Mouse (Mus musculus): ENCODE measurements around the gene Atl3. TPM values are rescaled to one million over a fixed set of nuclear protein-coding genes. Genes with fewer than 3 reads are reported as not detected.
"Not testable (repeated sequence)": the region's sequence is repeated elsewhere in the genome, so short reads cannot be mapped to it uniquely, and the experiment has no call there.

Gene Atl3
- polyA plus RNA-seq, 1 experiment = 16.0 TPM

DNA sequence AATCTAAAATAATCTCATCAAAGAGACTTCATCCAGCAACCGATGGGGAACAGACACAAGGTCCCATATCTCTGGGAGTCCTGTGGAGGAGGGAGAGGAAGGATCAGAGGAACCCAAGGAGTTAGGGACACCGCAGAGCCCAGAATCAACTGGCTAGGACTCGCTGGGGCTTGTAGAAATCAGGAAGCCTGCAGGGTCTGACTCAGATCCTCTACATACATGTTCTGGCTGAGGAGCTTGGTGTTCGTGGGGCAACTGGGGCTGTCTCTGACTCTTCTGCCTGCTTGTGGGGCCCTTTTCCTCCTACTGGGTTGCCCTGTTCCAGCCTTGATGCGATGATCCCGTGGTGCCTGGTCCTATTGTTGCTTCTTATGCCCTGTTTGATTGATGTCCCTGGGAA lies 1.9 kb upstream of the Atl3 start:
- no peak overlapping the region for H3K4me3 ChIP-seq (ENCODE audit: insufficient read depth, poor library complexity, severe bottlenecking)
- peaks cover 17% of the 10 kb centered on the region for H3K79me3 ChIP-seq (ENCODE audit: low read depth)
- H3K79me2 ChIP-seq (ENCODE audit: control insufficient read depth, insufficient read depth) = peaks cover 24% of the 10 kb centered on the region
- H3K27me3 ChIP-seq (ENCODE audit: control insufficient read depth, insufficient read depth, insufficient read length) = no peaks in the 10 kb centered on the region
- no peak for TF ChIP-seq MYOD1 (IDR thresholded peaks at IDR 0.05; ENCODE audit: control insufficient read depth, insufficient read length, low read depth)
- TF ChIP-seq USF1 (IDR thresholded peaks at IDR 0.05; ENCODE audit: low read depth) = no peak
- no peak for TF ChIP-seq FOSL1 (IDR thresholded peaks at IDR 0.05; ENCODE audit: insufficient read depth, low read length, poor library complexity, severe bottlenecking)
- no peak for TF ChIP-seq CTCF (IDR thresholded peaks at IDR 0.05; ENCODE audit: control insufficient read depth, insufficient read depth, insufficient read length)
- no peak for TF ChIP-seq CEBPB (IDR thresholded peaks at IDR 0.05; ENCODE audit: low read depth)
- no peak for TF ChIP-seq MYOG (IDR thresholded peaks at IDR 0.05; ENCODE audit: control insufficient read depth, extremely low read depth, insufficient read length)
- TF ChIP-seq MAX (IDR thresholded peaks at IDR 0.05) = no peak
- H3K36me3 ChIP-seq (ENCODE audit: control insufficient read depth, insufficient read depth) = peaks cover 1% of the 10 kb centered on the region
- H3ac ChIP-seq (ENCODE audit: control insufficient read depth, insufficient read length, low read depth) = no peak overlapping the region

DNA sequence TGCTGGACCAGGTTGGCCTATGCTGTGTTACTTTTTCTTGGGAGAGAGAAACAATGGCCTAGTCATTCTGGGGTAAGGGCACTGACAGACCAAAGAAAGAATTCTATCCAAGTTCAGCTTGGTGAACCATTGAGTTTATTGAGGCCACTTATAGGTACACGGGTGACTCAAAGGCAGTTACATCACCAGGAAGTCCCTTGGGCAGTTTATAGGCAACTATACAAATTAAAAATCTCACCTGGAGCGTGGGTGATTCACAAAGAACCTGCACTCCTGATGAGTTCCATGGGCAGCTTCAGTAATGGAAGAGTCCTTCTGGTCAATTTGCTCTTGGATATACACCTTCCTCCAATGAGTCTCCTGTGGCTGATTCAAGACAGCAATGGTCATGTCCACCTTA lies 1.2 kb upstream of the Atl3 start:
- Histone ChIP-seq H3ac (ENCODE audit: control insufficient read depth, insufficient read length, low read depth) (no peak overlapping the region), H3K79me3 (ENCODE audit: low read depth) (peaks cover 19% of the 10 kb centered on the region), H3K27me3 (ENCODE audit: control insufficient read depth, insufficient read depth, insufficient read length) (no peaks in the 10 kb centered on the region), H3K36me3 (ENCODE audit: control insufficient read depth, insufficient read depth) (peaks cover 3% of the 10 kb centered on the region), H3K79me2 (ENCODE audit: control insufficient read depth, insufficient read depth) (peaks cover 32% of the 10 kb centered on the region), H3K4me3 (ENCODE audit: insufficient read depth, poor library complexity, severe bottlenecking) (no peak overlapping the region)
- TF ChIP-seq USF1 (IDR thresholded peaks at IDR 0.05; ENCODE audit: low read depth) = no peak

GRCm38 (mm10) chr19:7494187-7495015 lies 561 bp downstream of the Atl3 start:
- Histone ChIP-seq H3K27me3 (ENCODE audit: control insufficient read depth, insufficient read depth, insufficient read length) (no peaks in the 10 kb centered on the region), H3K4me3 (ENCODE audit: insufficient read depth, poor library complexity, severe bottlenecking) (peak overlapping the region; percentile 59), H3ac (ENCODE audit: control insufficient read depth, insufficient read length, low read depth) (peak overlapping the region; percentile 91)

DNA sequence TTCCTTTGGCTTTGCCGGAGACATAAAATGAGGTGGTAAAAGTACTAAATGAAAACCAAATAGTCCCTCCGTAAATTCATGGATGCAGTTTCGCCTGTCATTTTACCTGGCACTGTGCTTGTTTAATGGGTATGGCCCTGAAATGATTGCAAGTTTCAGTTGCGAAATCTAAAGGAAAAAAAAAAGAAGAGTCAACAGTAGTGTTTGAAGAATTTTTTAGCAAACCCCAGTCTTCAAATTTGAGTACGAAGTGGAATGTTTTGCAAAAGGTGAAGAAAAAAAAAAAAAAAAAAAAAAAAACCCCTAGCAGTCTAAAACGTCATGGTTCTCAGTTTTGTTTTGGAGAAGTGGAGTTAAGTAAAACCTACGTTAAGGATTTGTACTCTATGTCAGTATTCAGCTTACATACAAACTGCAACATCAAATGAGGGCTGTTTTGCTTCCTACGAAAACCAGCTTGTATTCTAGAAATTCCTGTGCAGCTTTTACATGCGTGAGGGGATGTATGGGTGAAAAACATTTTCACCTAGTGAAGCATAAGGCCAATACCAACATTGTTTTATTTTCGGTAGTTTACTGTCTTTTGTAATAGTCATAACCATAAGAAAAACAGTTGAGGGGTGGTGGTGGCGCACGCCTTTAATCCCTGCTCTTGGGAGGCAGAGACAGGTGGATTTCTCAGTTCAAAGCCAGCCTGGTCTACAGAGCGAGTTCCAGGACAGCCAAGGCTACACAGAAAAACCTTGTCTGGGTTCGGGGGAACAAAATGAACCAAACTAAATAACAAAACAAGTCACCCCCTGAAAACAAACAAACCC lies 1.6 kb downstream of the Atl3 start:
- Histone ChIP-seq H3K79me2 (ENCODE audit: control insufficient read depth, insufficient read depth) (peaks cover 54% of the 10 kb centered on the region), H3ac (ENCODE audit: control insufficient read depth, insufficient read length, low read depth) (peak overlapping the region; percentile 37), H3K27me3 (ENCODE audit: control insufficient read depth, insufficient read depth, insufficient read length) (no peaks in the 10 kb centered on the region), H3K36me3 (ENCODE audit: control insufficient read depth, insufficient read depth) (peaks cover 3% of the 10 kb centered on the region), H3K4me3 (ENCODE audit: insufficient read depth, poor library complexity, severe bottlenecking) (peak overlapping the region; percentile 59), H3K79me3 (ENCODE audit: low read depth) (peaks cover 30% of the 10 kb centered on the region)
- TF ChIP-seq CEBPB (IDR thresholded peaks at IDR 0.05; ENCODE audit: low read depth) = peak; percentile 61
- TF ChIP-seq MAX (IDR thresholded peaks at IDR 0.05) = no peak

More at GRCm38 (mm10) chr19:7494187-7495015, 561 bp downstream of the Atl3 start:
- TF ChIP-seq MAX (IDR thresholded peaks at IDR 0.05) (peak; percentile 99), MYOD1 (IDR thresholded peaks at IDR 0.05; ENCODE audit: control insufficient read depth, insufficient read length, low read depth) (no peak), CTCF (IDR thresholded peaks at IDR 0.05; ENCODE audit: control insufficient read depth, insufficient read depth, insufficient read length) (no peak), USF1 (IDR thresholded peaks at IDR 0.05; ENCODE audit: low read depth) (no peak), CEBPB (IDR thresholded peaks at IDR 0.05; ENCODE audit: low read depth) (no peak)
- Histone ChIP-seq H3K79me3 (ENCODE audit: low read depth) (peaks cover 23% of the 10 kb centered on the region), H3K79me2 (ENCODE audit: control insufficient read depth, insufficient read depth) (peaks cover 44% of the 10 kb centered on the region), H3K36me3 (ENCODE audit: control insufficient read depth, insufficient read depth) (peaks cover 3% of the 10 kb centered on the region)

DNA sequence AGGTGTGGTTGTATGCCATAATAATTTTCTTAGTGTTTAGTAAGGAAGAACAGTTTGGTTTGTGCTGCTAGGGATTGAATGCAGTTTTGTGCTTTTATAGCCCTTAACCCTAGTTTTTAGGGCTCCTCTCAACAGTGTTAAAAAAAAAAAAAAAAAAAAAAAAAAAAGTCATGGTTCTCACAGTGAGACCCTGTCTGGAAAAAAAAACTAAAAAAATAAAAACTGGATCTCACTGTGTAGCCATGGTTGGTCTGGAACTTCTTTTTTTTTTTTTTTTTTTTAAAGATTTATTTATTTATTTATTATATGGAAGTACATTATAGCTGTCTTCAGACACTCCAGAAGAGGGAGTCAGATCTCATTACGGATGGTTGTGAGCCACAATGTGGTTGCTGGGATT lies 2.2 kb downstream of the Atl3 start:
- H3K4me3 ChIP-seq (ENCODE audit: insufficient read depth, poor library complexity, severe bottlenecking) = not testable (repeated sequence)
- H3K79me3 ChIP-seq (ENCODE audit: low read depth) = peaks cover 36% of the 10 kb centered on the region

GRCm38 (mm10) chr19:7498816-7499215 lies 5.0 kb downstream of the Atl3 start:
- H3K79me2 ChIP-seq (ENCODE audit: control insufficient read depth, insufficient read depth) = peaks cover 88% of the 10 kb centered on the region
- peaks cover 44% of the 10 kb centered on the region for H3K79me3 ChIP-seq (ENCODE audit: low read depth)
- no peak overlapping the region for H3K4me3 ChIP-seq (ENCODE audit: insufficient read depth, poor library complexity, severe bottlenecking)
- H3ac ChIP-seq (ENCODE audit: control insufficient read depth, insufficient read length, low read depth) = no peak overlapping the region
- no peaks in the 10 kb centered on the region for H3K27me3 ChIP-seq (ENCODE audit: control insufficient read depth, insufficient read depth, insufficient read length)
- peaks cover 3% of the 10 kb centered on the region for H3K36me3 ChIP-seq (ENCODE audit: control insufficient read depth, insufficient read depth)
- TF ChIP-seq CTCF (IDR thresholded peaks at IDR 0.05; ENCODE audit: control insufficient read depth, insufficient read depth, insufficient read length) = no peak
- no peak for TF ChIP-seq MYOD1 (IDR thresholded peaks at IDR 0.05; ENCODE audit: control insufficient read depth, insufficient read length, low read depth)
- TF ChIP-seq MAX (IDR thresholded peaks at IDR 0.05) = no peak
- no peak for TF ChIP-seq CEBPB (IDR thresholded peaks at IDR 0.05; ENCODE audit: low read depth)
- no peak for TF ChIP-seq USF1 (IDR thresholded peaks at IDR 0.05; ENCODE audit: low read depth)
- TF ChIP-seq MYOG (IDR thresholded peaks at IDR 0.05; ENCODE audit: control insufficient read depth, extremely low read depth, insufficient read length) = no peak

More for the DNA sequence above, 2.2 kb downstream of the Atl3 start:
- H3ac ChIP-seq (ENCODE audit: control insufficient read depth, insufficient read length, low read depth); H3K27me3 ChIP-seq (ENCODE audit: control insufficient read depth, insufficient read depth, insufficient read length); H3K36me3 ChIP-seq (ENCODE audit: control insufficient read depth, insufficient read depth): not testable (repeated sequence)
- peaks cover 61% of the 10 kb centered on the region for H3K79me2 ChIP-seq (ENCODE audit: control insufficient read depth, insufficient read depth)

Measured in C2C12 (cell line).